Mouse (Mus musculus): ENCODE data around the gene Akap2.

Akap2 gene

GRCm38 (mm10) chr4:57701576-57701975, 15.9 kb upstream of the Akap2 start:
- DNase-seq (ENCODE audit: low spot score) = no peak

- no peak for DNase-seq (ENCODE audit: low spot score)
These were observed 13.6 kb upstream of the Akap2 start for GRCm38 (mm10) chr4:57703574-57704470.

- DNase-seq (ENCODE audit: low spot score) = no peak
These were observed 12.9 kb upstream of the Akap2 start for GRCm38 (mm10) chr4:57704575-57704974.

- no peak for DNase-seq (ENCODE audit: low spot score)
These were observed 1.6 kb upstream of the Akap2 start for GRCm38 (mm10) chr4:57715849-57716248.

GRCm38 (mm10) chr4:57716735-57717134, 722 bp upstream of the Akap2 start:
- DNase-seq (ENCODE audit: low spot score) = no peak

GRCm38 (mm10) chr4:57719370-57719769, 1.9 kb downstream of the Akap2 start:
- no peak for DNase-seq (ENCODE audit: low spot score)

GRCm38 (mm10) chr4:57720869-57721361, 3.5 kb downstream of the Akap2 start:
- DNase-seq (ENCODE audit: low spot score) = no peak

GRCm38 (mm10) chr4:57722296-57722695, 4.8 kb downstream of the Akap2 start:
- DNase-seq (ENCODE audit: low spot score) = no peak

- no peak for DNase-seq (ENCODE audit: low spot score)
These were observed 6.2 kb downstream of the Akap2 start for GRCm38 (mm10) chr4:57723659-57724058.

GRCm38 (mm10) chr4:57725569-57725968, 8.1 kb downstream of the Akap2 start:
- DNase-seq (ENCODE audit: low spot score) = no peak

GRCm38 (mm10) chr4:57728611-57729183, 11.2 kb downstream of the Akap2 start:
- DNase-seq (ENCODE audit: low spot score) = no peak

- no peak for DNase-seq (ENCODE audit: low spot score)
These were observed 12.6 kb downstream of the Akap2 start for GRCm38 (mm10) chr4:57730047-57730446.

- no peak for DNase-seq (ENCODE audit: low spot score)
These were observed 13.5 kb downstream of the Akap2 start for GRCm38 (mm10) chr4:57730801-57731598.

GRCm38 (mm10) chr4:57732351-57732750, 14.9 kb downstream of the Akap2 start:
- DNase-seq (ENCODE audit: low spot score) = no peak

- DNase-seq (ENCODE audit: low spot score) = peak; percentile 37
These were observed 16.0 kb downstream of the Akap2 start for GRCm38 (mm10) chr4:57733445-57733844.

- no peak for DNase-seq (ENCODE audit: low spot score)
These were observed 18.0 kb downstream of the Akap2 start for GRCm38 (mm10) chr4:57735426-57735825.

GRCm38 (mm10) chr4:57738856-57739552, 21.5 kb downstream of the Akap2 start:
- DNase-seq (ENCODE audit: low spot score) = no peak

- DNase-seq (ENCODE audit: low spot score) = no peak
These were observed 26.0 kb downstream of the Akap2 start for GRCm38 (mm10) chr4:57743325-57743929.

- DNase-seq (ENCODE audit: low spot score) = no peak
These were observed 33.2 kb downstream of the Akap2 start for GRCm38 (mm10) chr4:57750651-57751050.

GRCm38 (mm10) chr4:57751054-57751453, 33.6 kb downstream of the Akap2 start:
- DNase-seq (ENCODE audit: low spot score) = no peak

GRCm38 (mm10) chr4:57751566-57751965, 34.1 kb downstream of the Akap2 start:
- DNase-seq (ENCODE audit: low spot score) = peak; percentile 73

Measured in ovary, adult 18-20 months (tissue).